Comparison of ENCODE assay signal across 23 mouse cellular contexts in genomic region chr9:72825976-72826375, GRCm38 (mm10). TPM values are rescaled to one million over a fixed set of nuclear protein-coding genes. Genes with fewer than 3 reads are reported as not detected.
A peak's percentile ranks its signal among the peaks of the same experiment; 100 is the strongest.
DNase-seq lines count a peak whose midpoint lies in the region; ATAC-seq and TF ChIP-seq lines count a peak whose summit lies in the region.
"Had no signal": no experiment of that assay in that cellular context is flagged by ENCODE, and none has a peak within 500 bp of the region (broad histone marks: within the 10 kb centered on the region; RNA-seq: fewer than 3 reads in every experiment).

No protein-coding gene starts in this region.

- no peak for DNase-seq in forebrain, embryonic 10.5 days (ENCODE audit: extremely low spot score, low spot score)
- no peak for DNase-seq in hindbrain, embryonic 10.5 days (ENCODE audit: low spot score)
- no peak for DNase-seq in hindbrain, embryonic 14.5 days (ENCODE audit: low spot score)
- peak; percentile 25 for DNase-seq in retina, postnatal 1 day
- no peak for DNase-seq in retina, embryonic 14.5 days (ENCODE audit: low spot score)
- no peak for DNase-seq in stomach, postnatal 0 days (ENCODE audit: low spot score)
- DNase-seq: adrenal gland, postnatal 14 days; B cell, adult 2 months; cerebellum, adult 11-12 months; cerebellum, adult 9-10 months; cerebellum, postnatal 25 days; gastrocnemius, postnatal 10 days; heart, adult 18-20 months; heart, postnatal 14 days; kidney, adult 18-20 months had no signal

- no peak overlapping the region for H3K4me2 ChIP-seq in forebrain, embryonic 15.5 days (replicated peaks)
- no peak overlapping the region for H3K4me2 ChIP-seq in hindbrain, embryonic 14.5 days (replicated peaks)
- no peak overlapping the region for H3K4me2 ChIP-seq in stomach, postnatal 0 days (replicated peaks; ENCODE audit: low read depth)
- H3K4me2 ChIP-seq: heart, embryonic 15.5 days; hindbrain, embryonic 13.5 days; intestine, embryonic 15.5 days had no signal

- H3K9ac ChIP-seq in forebrain, embryonic 15.5 days (replicated peaks) = no peak overlapping the region
- no peak overlapping the region for H3K9ac ChIP-seq in hindbrain, embryonic 14.5 days
- H3K9ac ChIP-seq in stomach, postnatal 0 days (ENCODE audit: low read length) = no peak overlapping the region
- H3K9ac ChIP-seq: heart, embryonic 15.5 days; hindbrain, embryonic 13.5 days; intestine, embryonic 15.5 days had no signal

- 12% methylated on average over 3 of the region's 3 CpGs for WGBS in forebrain, embryonic 10.5 days
- 6% methylated on average over 3 of the region's 3 CpGs for WGBS in forebrain, embryonic 15.5 days
- 9% methylated on average over 3 of the region's 3 CpGs for WGBS in hindbrain, embryonic 10.5 days
- WGBS in hindbrain, embryonic 14.5 days = 9% methylated on average over 3 of the region's 3 CpGs
- 17% methylated on average over 3 of the region's 3 CpGs for WGBS in stomach, postnatal 0 days

- peaks cover 3% of the 10 kb centered on the region; the same call in 1 of the 2 replicates for H3K9me3 ChIP-seq in forebrain, embryonic 10.5 days
- H3K9me3 ChIP-seq in forebrain, embryonic 15.5 days = no peaks in the 10 kb centered on the region
- H3K9me3 ChIP-seq in hindbrain, embryonic 10.5 days = no peaks in the 10 kb centered on the region
- H3K9me3 ChIP-seq in hindbrain, embryonic 14.5 days (ENCODE audit: control insufficient read depth, low read length) = no peaks in the 10 kb centered on the region
- no peaks in the 10 kb centered on the region for H3K9me3 ChIP-seq in stomach, postnatal 0 days (ENCODE audit: control insufficient read depth, low read length)
- H3K9me3 ChIP-seq: G1E; heart, embryonic 15.5 days; hindbrain, embryonic 13.5 days; intestine, embryonic 15.5 days had no signal

- H3K27me3 ChIP-seq in forebrain, embryonic 10.5 days (ENCODE audit: poor library complexity, severe bottlenecking) = no peaks in the 10 kb centered on the region
- H3K27me3 ChIP-seq in forebrain, embryonic 15.5 days = no peaks in the 10 kb centered on the region
- no peaks in the 10 kb centered on the region for H3K27me3 ChIP-seq in hindbrain, embryonic 10.5 days (ENCODE audit: insufficient read depth, poor library complexity, severe bottlenecking)
- no peaks in the 10 kb centered on the region for H3K27me3 ChIP-seq in hindbrain, embryonic 14.5 days (ENCODE audit: control insufficient read depth, insufficient read depth, low read length)
- H3K27me3 ChIP-seq in stomach, postnatal 0 days (ENCODE audit: control insufficient read depth, insufficient read depth, low read length) = no peaks in the 10 kb centered on the region
- H3K27me3 ChIP-seq: heart, embryonic 15.5 days; hindbrain, embryonic 13.5 days; intestine, embryonic 15.5 days had no signal

- no peak for TF ChIP-seq EP300 in stomach, postnatal 0 days (optimal IDR thresholded peaks at IDR 0.05)

- peaks cover 61% of the 10 kb centered on the region for H3K4me1 ChIP-seq in forebrain, embryonic 10.5 days
- H3K4me1 ChIP-seq in forebrain, embryonic 15.5 days = 0 out of 2 replicates have a peak, but pooled peaks cover 4% of the 10 kb centered on the region
- peaks cover 66% of the 10 kb centered on the region for H3K4me1 ChIP-seq in hindbrain, embryonic 10.5 days (replicated peaks)
- H3K4me1 ChIP-seq in hindbrain, embryonic 14.5 days (replicated peaks; ENCODE audit: control insufficient read depth, insufficient read depth, low read length) = no peaks in the 10 kb centered on the region; the same call in 1 of the 2 replicates
- no peaks in the 10 kb centered on the region for H3K4me1 ChIP-seq in stomach, postnatal 0 days (replicated peaks; ENCODE audit: control insufficient read depth, insufficient read depth)

- peak overlapping the region; percentile 71 for H3K27ac ChIP-seq in forebrain, embryonic 10.5 days
- H3K27ac ChIP-seq in forebrain, embryonic 15.5 days (replicated peaks) = no peak overlapping the region
- H3K27ac ChIP-seq in hindbrain, embryonic 10.5 days = peak overlapping the region; percentile 79
- H3K27ac ChIP-seq in hindbrain, embryonic 14.5 days = no peak overlapping the region
- H3K27ac ChIP-seq in stomach, postnatal 0 days (replicated peaks) = no peak overlapping the region
- H3K27ac ChIP-seq: heart, embryonic 15.5 days; hindbrain, embryonic 13.5 days; intestine, embryonic 15.5 days had no signal

- H3K4me3 ChIP-seq in forebrain, embryonic 10.5 days = peak overlapping the region; percentile 16; the same call in 1 of the 2 replicates
- no peak overlapping the region for H3K4me3 ChIP-seq in forebrain, embryonic 15.5 days
- no peak overlapping the region for H3K4me3 ChIP-seq in hindbrain, embryonic 10.5 days
- no peak overlapping the region for H3K4me3 ChIP-seq in hindbrain, embryonic 14.5 days (replicated peaks; ENCODE audit: low read length)
- H3K4me3 ChIP-seq in stomach, postnatal 0 days (ENCODE audit: low read depth, low read length) = no peak overlapping the region
- H3K4me3 ChIP-seq: heart, embryonic 15.5 days; hindbrain, embryonic 13.5 days; intestine, embryonic 15.5 days had no signal

- H3K36me3 ChIP-seq in forebrain, embryonic 10.5 days (replicated peaks) = peaks cover 55% of the 10 kb centered on the region
- no peaks in the 10 kb centered on the region for H3K36me3 ChIP-seq in forebrain, embryonic 15.5 days
- peaks cover 62% of the 10 kb centered on the region for H3K36me3 ChIP-seq in hindbrain, embryonic 10.5 days
- no peaks in the 10 kb centered on the region for H3K36me3 ChIP-seq in hindbrain, embryonic 14.5 days (replicated peaks; ENCODE audit: control insufficient read depth, insufficient read depth)
- no peaks in the 10 kb centered on the region for H3K36me3 ChIP-seq in stomach, postnatal 0 days (ENCODE audit: control insufficient read depth, insufficient read depth, low read length)
- H3K36me3 ChIP-seq: G1E; heart, embryonic 15.5 days; hindbrain, embryonic 13.5 days; intestine, embryonic 15.5 days had no signal

- TF ChIP-seq CTCF in stomach, postnatal 0 days (IDR thresholded peaks at IDR 0.05; ENCODE audit: low read depth) = no peak

- no peak for ATAC-seq in forebrain, embryonic 15.5 days (replicated peaks)
- no peak for ATAC-seq in hindbrain, embryonic 14.5 days (ENCODE audit: low FRiP score)
- ATAC-seq in stomach, postnatal 0 days (ENCODE audit: low FRiP score, low TSS enrichment) = no peak
- ATAC-seq: activated CD4-positive, CD25-positive, alpha-beta regulatory T cell, adult 4 months; CD4-positive, CD25-positive, alpha-beta regulatory T cell, adult 4 months; forebrain, embryonic 14.5 days; intestine, embryonic 15.5 days had no signal

RNA-seq across cellular contexts. Expression of gene Prtg, which starts 19.3 kb away (rescaled TPM):
- polyA plus RNA-seq in forebrain, embryonic 10.5 days (2016; fragmentation: Nextera tagmentation; extraction: Ambion mirVana) = 10.1 and 11.5 TPM in 2 replicates
- 0.20 and 0.46 TPM in 2 replicates for polyA plus RNA-seq in forebrain, embryonic 15.5 days (2015; fragmentation: Nextera tagmentation; extraction: Ambion mirVana)
- polyA plus RNA-seq in hindbrain, embryonic 10.5 days (2016; fragmentation: Nextera tagmentation; extraction: Ambion mirVana) = 7.6 and 19.9 TPM in 2 replicates
- polyA plus RNA-seq in hindbrain, embryonic 14.5 days (2014; fragmentation: Nextera tagmentation; extraction: Ambion mirVana) = 0.82 and 0.98 TPM in 2 replicates
- polyA plus RNA-seq in stomach, postnatal 0 days (2015; fragmentation: Nextera tagmentation; extraction: Ambion mirVana) = 0.06 TPM in 2 replicates
- polyA plus RNA-seq: activated CD4-positive, CD25-positive, alpha-beta regulatory T cell, adult 4 months; G1E had no signal

Comparison
In these comparisons a context has a peak if more than half of its experiments do, and no peak if none do; other contexts are left out.
1. H3K27ac ChIP-seq: peak in forebrain, embryonic 10.5 days (single experiment) and hindbrain, embryonic 10.5 days (single experiment); none in forebrain, embryonic 15.5 days (single experiment), hindbrain, embryonic 14.5 days (single experiment) and stomach, postnatal 0 days (single experiment).